Mouse (Mus musculus): ENCODE measurements around the gene Hnrnph2.

The Hnrnph2 gene

GRCm38 (mm10) chrX:134614306-134614705 lies 13.3 kb downstream of the Hnrnph2 start:
- DNase-seq (ENCODE audit: extremely low spot score): no peak

- no peak for DNase-seq (ENCODE audit: extremely low spot score)
These were observed 18.7 kb downstream of the Hnrnph2 start for GRCm38 (mm10) chrX:134619695-134620094.

- no peak for DNase-seq (ENCODE audit: extremely low spot score)
These were observed 19.4 kb downstream of the Hnrnph2 start for GRCm38 (mm10) chrX:134620254-134620865.

GRCm38 (mm10) chrX:134621685-134622084 lies 20.7 kb downstream of the Hnrnph2 start:
- DNase-seq (ENCODE audit: extremely low spot score): no peak

- no peak for DNase-seq (ENCODE audit: extremely low spot score)
These were observed 22.4 kb downstream of the Hnrnph2 start for GRCm38 (mm10) chrX:134623350-134623749.

GRCm38 (mm10) chrX:134628200-134628599 lies 27.2 kb downstream of the Hnrnph2 start:
- no peak for DNase-seq (ENCODE audit: extremely low spot score)

GRCm38 (mm10) chrX:134632710-134633109 lies 31.7 kb downstream of the Hnrnph2 start:
- no peak for DNase-seq (ENCODE audit: extremely low spot score)

GRCm38 (mm10) chrX:134635111-134635510 lies 34.1 kb downstream of the Hnrnph2 start:
- DNase-seq (ENCODE audit: extremely low spot score): no peak

GRCm38 (mm10) chrX:134635860-134636259 lies 34.9 kb downstream of the Hnrnph2 start:
- no peak for DNase-seq (ENCODE audit: extremely low spot score)

- DNase-seq (ENCODE audit: extremely low spot score): no peak
These were observed 40.2 kb downstream of the Hnrnph2 start for GRCm38 (mm10) chrX:134641000-134641760.

- no peak for DNase-seq (ENCODE audit: extremely low spot score)
These were observed 45.4 kb downstream of the Hnrnph2 start for GRCm38 (mm10) chrX:134646338-134646737.

GRCm38 (mm10) chrX:134647421-134647820 lies 46.4 kb downstream of the Hnrnph2 start:
- no peak for DNase-seq (ENCODE audit: extremely low spot score)

GRCm38 (mm10) chrX:134648031-134648692 lies 47.2 kb downstream of the Hnrnph2 start:
- peak; percentile 71 for DNase-seq (ENCODE audit: extremely low spot score)

GRCm38 (mm10) chrX:134652061-134652460 lies 51.1 kb downstream of the Hnrnph2 start:
- no peak for DNase-seq (ENCODE audit: extremely low spot score)
